Mouse (Mus musculus): ENCODE results near the gene Gm28043. TPM values are rescaled to one million over a fixed set of nuclear protein-coding genes. Genes with fewer than 3 reads are reported as not detected.
A peak's percentile ranks its signal among the peaks of the same experiment; 100 is the strongest.

Gene Gm28043
- 1.8 and 2.2 TPM in 2 replicates for polyA plus RNA-seq (2015; fragmentation: Nextera tagmentation; extraction: Ambion mirVana)

GRCm38 (mm10) chr17:29614115-29615023 lies at the start of gene Gm28043, which contains the start of gene Rnf8:
Gene Gm28043 (plus strand): TSS chr17:29614876.
Gene Rnf8 (plus strand): TSS chr17:29614790.
- peaks cover 29% of the 10 kb centered on the region for H3K4me1 ChIP-seq
- H3K4me2 ChIP-seq = peak within 1 kb of the TSS; percentile 82
- ATAC-seq (replicated peaks) = peak; percentile 94
- H3K27ac ChIP-seq = peak within 1 kb of the TSS; percentile 93
- H3K9me3 ChIP-seq = no peaks in the 10 kb centered on the region
- H3K4me3 ChIP-seq = peak within 1 kb of the TSS; percentile 88
- peak within 1 kb of the TSS; percentile 94 for H3K9ac ChIP-seq
- 2% methylated on average over 52 of the region's 52 CpGs for WGBS
- H3K27me3 ChIP-seq (replicated peaks) = no peaks in the 10 kb centered on the region
- no peaks in the 10 kb centered on the region for H3K36me3 ChIP-seq (replicated peaks)

DNA sequence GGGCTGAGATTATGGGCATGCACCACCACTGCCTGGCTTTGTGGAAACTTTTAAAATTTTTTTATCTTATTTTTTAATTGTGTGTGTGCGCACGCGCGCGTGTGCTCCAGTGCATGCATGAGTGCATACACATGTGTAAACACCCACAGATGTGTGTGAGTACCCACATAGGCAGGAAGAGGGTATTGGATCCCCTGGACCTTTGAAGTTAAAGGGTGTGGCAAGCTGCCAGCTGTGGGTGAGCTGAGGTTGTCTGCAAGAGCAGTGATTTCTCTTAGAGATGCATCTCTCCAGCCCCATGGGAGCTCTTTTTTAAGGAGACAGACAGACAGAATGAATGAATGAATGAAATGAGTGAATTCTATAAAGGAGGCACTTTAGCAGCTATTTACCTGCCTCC lies 49.2 kb upstream of the Gm28043 start:
- Histone ChIP-seq H3K4me2 (no peak overlapping the region), H3K27me3 (replicated peaks) (no peaks in the 10 kb centered on the region), H3K4me3 (no peak overlapping the region), H3K27ac (no peak overlapping the region), H3K9ac (no peak overlapping the region), H3K4me1 (no peaks in the 10 kb centered on the region), H3K9me3 (no peaks in the 10 kb centered on the region), H3K36me3 (replicated peaks) (0 out of 2 replicates have a peak, but pooled peaks cover 7% of the 10 kb centered on the region)
- WGBS = 99% methylated on average over 5 of the region's 5 CpGs
- ATAC-seq (replicated peaks) = no peak

GRCm38 (mm10) chr17:29568435-29568834 lies 46.2 kb upstream of the Gm28043 start:
- H3K36me3 ChIP-seq (replicated peaks) = 0 out of 2 replicates have a peak, but pooled peaks cover 26% of the 10 kb centered on the region
- H3K4me2 ChIP-seq = no peak overlapping the region
- H3K4me1 ChIP-seq = no peaks in the 10 kb centered on the region
- H3K4me3 ChIP-seq = no peak overlapping the region
- 94% methylated on average over 15 of the region's 15 CpGs for WGBS
- no peaks in the 10 kb centered on the region for H3K27me3 ChIP-seq (replicated peaks)
- no peak overlapping the region for H3K27ac ChIP-seq
- H3K9me3 ChIP-seq = no peaks in the 10 kb centered on the region
- no peak overlapping the region for H3K9ac ChIP-seq
- no peak for ATAC-seq (replicated peaks)

DNA sequence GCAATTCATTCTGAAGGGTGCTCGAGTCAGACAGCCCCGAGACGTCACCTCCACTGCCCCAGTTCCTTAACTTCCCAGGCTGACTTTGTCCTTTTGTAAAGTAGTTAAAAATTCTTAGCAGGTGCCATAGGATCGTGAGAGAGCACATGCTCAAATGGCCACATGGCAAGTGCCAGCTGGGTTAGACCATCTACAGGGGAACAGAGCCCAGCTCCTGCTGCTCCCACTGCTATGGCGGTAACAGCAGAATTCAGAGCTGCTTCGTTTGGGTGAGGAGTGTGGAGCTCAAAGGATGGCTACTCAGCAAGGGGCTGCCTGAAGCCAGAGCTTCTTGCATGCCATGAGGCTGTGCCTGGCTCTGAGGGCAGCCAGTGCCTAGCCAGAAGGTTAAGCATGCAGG lies 44.8 kb upstream of the Gm28043 start:
- H3K27me3 ChIP-seq (replicated peaks) = no peaks in the 10 kb centered on the region
- no peaks in the 10 kb centered on the region for H3K4me1 ChIP-seq
- H3K27ac ChIP-seq = no peak overlapping the region
- 86% methylated on average over 6 of the region's 6 CpGs for WGBS
- H3K9me3 ChIP-seq = no peaks in the 10 kb centered on the region
- H3K4me2 ChIP-seq = no peak overlapping the region
- no peak for ATAC-seq (replicated peaks)
- no peak overlapping the region for H3K9ac ChIP-seq
- H3K4me3 ChIP-seq = no peak overlapping the region
- H3K36me3 ChIP-seq (replicated peaks) = peaks cover 26% of the 10 kb centered on the region; the same call in 1 of the 2 replicates

GRCm38 (mm10) chr17:29579579-29580126 lies 35.0 kb upstream of the Gm28043 start:
- H3K27ac ChIP-seq = no peak overlapping the region
- no peak overlapping the region for H3K4me3 ChIP-seq
- no peak overlapping the region for H3K4me2 ChIP-seq
- H3K36me3 ChIP-seq (replicated peaks) = peaks cover 34% of the 10 kb centered on the region
- H3K4me1 ChIP-seq = no peaks in the 10 kb centered on the region
- no peak for ATAC-seq (replicated peaks)
- H3K27me3 ChIP-seq (replicated peaks) = no peaks in the 10 kb centered on the region
- H3K9ac ChIP-seq = no peak overlapping the region
- H3K9me3 ChIP-seq = no peaks in the 10 kb centered on the region
- 87% methylated on average over 4 of the region's 4 CpGs for WGBS

DNA sequence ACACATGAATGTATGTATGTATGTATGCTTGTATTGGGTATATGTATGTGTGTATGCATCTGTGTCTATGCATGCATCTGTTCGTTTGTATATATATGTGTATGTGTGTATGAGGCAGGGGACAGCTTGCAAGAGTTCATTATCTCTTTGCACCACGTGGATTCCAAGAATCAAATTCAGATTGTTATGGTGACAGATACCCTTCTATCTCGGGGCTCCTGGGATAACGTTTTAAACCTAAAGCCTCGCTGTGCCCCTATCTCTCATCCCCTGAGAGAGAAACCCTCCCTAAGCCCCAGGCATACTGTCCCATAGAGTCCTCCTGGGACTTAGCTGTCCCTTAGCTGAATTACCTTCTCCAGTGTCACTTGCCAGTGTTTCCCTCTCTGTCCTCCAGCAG lies 31.1 kb upstream of the Gm28043 start:
- Histone ChIP-seq H3K4me1 (no peaks in the 10 kb centered on the region), H3K4me2 (no peak overlapping the region), H3K36me3 (replicated peaks) (peaks cover 12% of the 10 kb centered on the region), H3K27ac (no peak overlapping the region), H3K9ac (no peak overlapping the region), H3K27me3 (replicated peaks) (no peaks in the 10 kb centered on the region), H3K9me3 (no peaks in the 10 kb centered on the region), H3K4me3 (no peak overlapping the region)
- no peak for ATAC-seq (replicated peaks)
- 91% methylated on average over 5 of the region's 5 CpGs for WGBS

GRCm38 (mm10) chr17:29584306-29584705 lies 30.4 kb upstream of the Gm28043 start:
- 83% methylated on average over 5 of the region's 5 CpGs for WGBS
- Histone ChIP-seq H3K9me3 (no peaks in the 10 kb centered on the region), H3K27me3 (replicated peaks) (no peaks in the 10 kb centered on the region), H3K9ac (no peak overlapping the region), H3K36me3 (replicated peaks) (peaks cover 12% of the 10 kb centered on the region), H3K4me3 (no peak overlapping the region), H3K27ac (no peak overlapping the region), H3K4me2 (no peak overlapping the region), H3K4me1 (peaks cover 4% of the 10 kb centered on the region; the same call in 1 of the 2 replicates)
- ATAC-seq (replicated peaks) = no peak

DNA sequence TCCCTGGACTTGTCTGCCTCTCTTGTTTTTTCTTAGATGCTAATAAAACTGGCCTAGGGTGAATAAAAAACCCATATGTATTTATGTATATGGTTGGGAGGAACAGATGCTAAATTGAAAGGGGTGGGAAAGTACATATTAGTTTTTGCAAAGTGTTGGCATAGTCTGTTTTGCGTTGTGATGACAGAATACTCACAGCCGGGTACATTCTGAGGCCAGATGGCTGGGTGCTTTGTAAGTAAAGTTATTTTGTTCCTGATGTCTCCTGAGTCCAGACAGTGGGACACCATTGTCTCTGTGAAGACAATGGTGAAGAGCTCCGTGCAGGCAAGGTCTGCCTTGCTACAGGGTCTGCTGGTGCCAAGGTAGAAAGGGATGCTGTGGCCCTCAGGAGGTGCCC lies 29.9 kb upstream of the Gm28043 start:
- Histone ChIP-seq H3K4me2 (no peak overlapping the region), H3K27me3 (replicated peaks) (no peaks in the 10 kb centered on the region), H3K27ac (no peak overlapping the region), H3K4me1 (peaks cover 4% of the 10 kb centered on the region; the same call in 1 of the 2 replicates), H3K36me3 (replicated peaks) (peaks cover 9% of the 10 kb centered on the region), H3K4me3 (no peak overlapping the region), H3K9me3 (no peaks in the 10 kb centered on the region), H3K9ac (no peak overlapping the region)
- WGBS = 68% methylated on average over 3 of the region's 3 CpGs
- no peak for ATAC-seq (replicated peaks)

- Histone ChIP-seq H3K4me1 (peaks cover 4% of the 10 kb centered on the region; the same call in 1 of the 2 replicates), H3K4me2 (no peak overlapping the region), H3K27ac (no peak overlapping the region), H3K4me3 (no peak overlapping the region), H3K9me3 (no peaks in the 10 kb centered on the region), H3K27me3 (replicated peaks) (no peaks in the 10 kb centered on the region), H3K9ac (no peak overlapping the region), H3K36me3 (replicated peaks) (peaks cover 6% of the 10 kb centered on the region; the same call in 1 of the 2 replicates)
- ATAC-seq (replicated peaks) = no peak
- 96% methylated on average over 6 of the region's 6 CpGs for WGBS
These were observed 29.2 kb upstream of the Gm28043 start for GRCm38 (mm10) chr17:29585446-29585845.

- no peaks in the 10 kb centered on the region for H3K36me3 ChIP-seq (replicated peaks)
- no peak for ATAC-seq (replicated peaks)
- no peaks in the 10 kb centered on the region for H3K9me3 ChIP-seq
- H3K9ac ChIP-seq = no peak overlapping the region
- no peak overlapping the region for H3K27ac ChIP-seq
- no peaks in the 10 kb centered on the region for H3K27me3 ChIP-seq (replicated peaks)
- WGBS = 85% methylated on average over 9 of the region's 9 CpGs
- no peak overlapping the region for H3K4me2 ChIP-seq
- H3K4me1 ChIP-seq = peaks cover 4% of the 10 kb centered on the region; the same call in 1 of the 2 replicates
- no peak overlapping the region for H3K4me3 ChIP-seq
These were observed 27.8 kb upstream of the Gm28043 start for GRCm38 (mm10) chr17:29586921-29587320.

DNA sequence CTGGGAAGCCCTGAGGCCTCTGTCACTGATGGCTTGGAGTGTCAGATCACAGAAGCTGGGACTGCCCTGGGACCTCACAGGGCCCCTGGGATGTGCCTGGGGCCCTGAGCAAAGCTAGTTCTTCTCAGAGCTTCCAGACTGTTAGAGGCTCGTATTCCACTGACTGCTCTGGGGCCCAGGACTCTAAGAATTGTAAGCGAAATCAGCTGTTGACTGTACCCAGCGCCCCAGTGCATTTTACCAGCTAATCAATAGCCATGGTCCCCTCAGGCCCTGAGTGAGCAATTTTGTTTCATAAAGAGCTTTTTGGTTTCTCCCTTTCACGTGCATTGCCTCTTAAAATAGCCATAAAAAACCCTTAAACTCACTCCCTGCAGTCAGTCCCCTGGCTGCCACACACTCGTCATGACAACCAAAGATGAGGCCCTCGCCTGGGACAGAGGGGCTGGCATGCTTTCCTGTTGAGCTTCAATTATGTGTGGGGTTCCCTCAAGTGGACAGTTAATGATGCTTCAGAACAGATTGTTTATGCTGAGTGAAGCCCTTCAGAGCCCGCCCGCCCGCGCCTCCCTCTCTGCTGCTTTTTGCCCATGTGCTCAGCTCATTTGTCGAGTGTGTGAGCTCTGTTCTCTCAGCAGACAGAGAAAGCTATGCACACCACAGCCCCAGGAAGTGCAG lies 25.3 kb upstream of the Gm28043 start:
- Histone ChIP-seq H3K27me3 (replicated peaks) (no peaks in the 10 kb centered on the region), H3K4me1 (peaks cover 4% of the 10 kb centered on the region; the same call in 1 of the 2 replicates), H3K36me3 (replicated peaks) (no peaks in the 10 kb centered on the region), H3K27ac (peak overlapping the region; percentile 55; the same call in 1 of the 2 replicates), H3K9me3 (no peaks in the 10 kb centered on the region), H3K9ac (no peak overlapping the region), H3K4me3 (no peak overlapping the region), H3K4me2 (no peak overlapping the region)
- peak; percentile 82 for ATAC-seq (replicated peaks)
- 32% methylated on average over 11 of the region's 11 CpGs for WGBS

Data from midbrain, embryonic 15.5 days (tissue).